13 mouse cellular contexts compared by ENCODE assay signal in genomic region chr3:28591345-28591744, GRCm38 (mm10).
DNase-seq lines count a peak whose midpoint lies in the region; ATAC-seq and TF ChIP-seq lines count a peak whose summit lies in the region.
"Had no signal": no experiment of that assay in that cellular context is flagged by ENCODE, and none has a peak within 500 bp of the region (broad histone marks: within the 10 kb centered on the region; RNA-seq: fewer than 3 reads in every experiment).

No protein-coding gene starts in this region.

- no peak for ATAC-seq in liver, postnatal 0 days
- no peak for ATAC-seq in liver, embryonic 12.5 days
- ATAC-seq in intestine, postnatal 0 days, result peak; percentile 65
- no peak for ATAC-seq in forebrain, embryonic 16.5 days
- ATAC-seq in midbrain, embryonic 16.5 days, result no peak
- ATAC-seq: inflammation-experienced regulatory T-cells, adult 6 months had no signal

- no peak overlapping the region for H3K4me3 ChIP-seq in liver, postnatal 0 days (ENCODE audit: low read depth, low read length)
- no peak overlapping the region for H3K4me3 ChIP-seq in liver, embryonic 12.5 days
- no peak overlapping the region for H3K4me3 ChIP-seq in intestine, postnatal 0 days (ENCODE audit: low read depth, low read length)
- no peak overlapping the region for H3K4me3 ChIP-seq in forebrain, embryonic 16.5 days (replicated peaks; ENCODE audit: low read length)
- H3K4me3 ChIP-seq in midbrain, embryonic 16.5 days (ENCODE audit: low read depth, low read length), result no peak overlapping the region
- H3K4me3 ChIP-seq: embryonic facial prominence, embryonic 15.5 days; heart, embryonic 10.5 days; limb, embryonic 13.5 days had no signal

- peak; percentile 19 for DNase-seq in liver, postnatal 0 days
- DNase-seq in cerebellum, adult 8-10 months, result peak; percentile 66
- DNase-seq in mesoderm, embryonic 11.5 days (ENCODE audit: low read depth, low spot score), result peak; percentile 49
- DNase-seq in left cerebral cortex, postnatal 36 days (ENCODE audit: low spot score in 2 of 2), result no peak
- DNase-seq: lung, postnatal 4 days had no signal

- no peak overlapping the region for H3K4me2 ChIP-seq in liver, postnatal 0 days (ENCODE audit: low read depth, low read length)
- no peak overlapping the region for H3K4me2 ChIP-seq in liver, embryonic 12.5 days
- H3K4me2 ChIP-seq in intestine, postnatal 0 days (replicated peaks; ENCODE audit: low read depth), result no peak overlapping the region
- no peak overlapping the region for H3K4me2 ChIP-seq in forebrain, embryonic 16.5 days (ENCODE audit: low read length)
- no peak overlapping the region for H3K4me2 ChIP-seq in midbrain, embryonic 16.5 days (ENCODE audit: low read length)
- H3K4me2 ChIP-seq: embryonic facial prominence, embryonic 15.5 days; limb, embryonic 13.5 days had no signal

- H3K9me3 ChIP-seq in liver, postnatal 0 days (ENCODE audit: low read length), result no peaks in the 10 kb centered on the region
- no peaks in the 10 kb centered on the region for H3K9me3 ChIP-seq in liver, embryonic 12.5 days (replicated peaks)
- H3K9me3 ChIP-seq in intestine, postnatal 0 days (ENCODE audit: control insufficient read depth), result 0 out of 2 replicates have a peak, but pooled peaks cover 3% of the 10 kb centered on the region
- no peaks in the 10 kb centered on the region; the same call in 1 of the 2 replicates for H3K9me3 ChIP-seq in forebrain, embryonic 16.5 days (ENCODE audit: control insufficient read depth, low read length)
- H3K9me3 ChIP-seq in midbrain, embryonic 16.5 days (replicated peaks; ENCODE audit: control insufficient read depth, low read length, poor library complexity, severe bottlenecking), result no peaks in the 10 kb centered on the region
- H3K9me3 ChIP-seq: embryonic facial prominence, embryonic 15.5 days; heart, embryonic 10.5 days; limb, embryonic 13.5 days had no signal

- no peaks in the 10 kb centered on the region for H3K4me1 ChIP-seq in liver, postnatal 0 days (ENCODE audit: insufficient read depth)
- no peaks in the 10 kb centered on the region for H3K4me1 ChIP-seq in liver, embryonic 12.5 days
- peaks cover 3% of the 10 kb centered on the region; the same call in 1 of the 2 replicates for H3K4me1 ChIP-seq in intestine, postnatal 0 days (replicated peaks; ENCODE audit: control insufficient read depth, insufficient read depth, low read length)
- H3K4me1 ChIP-seq in forebrain, embryonic 16.5 days (replicated peaks; ENCODE audit: control insufficient read depth, insufficient read depth, low read length), result no peaks in the 10 kb centered on the region
- no peaks in the 10 kb centered on the region for H3K4me1 ChIP-seq in midbrain, embryonic 16.5 days (ENCODE audit: control insufficient read depth, insufficient read depth, low read length)
- H3K4me1 ChIP-seq: heart, embryonic 10.5 days had no signal

- TF ChIP-seq EP300 in liver, postnatal 0 days (IDR thresholded peaks at IDR 0.05; ENCODE audit: low read depth), result no peak

- WGBS in liver, postnatal 0 days (ENCODE audit: insufficient replicate concordance), result 54% methylated on average over 7 of the region's 7 CpGs
- 62% methylated on average over 7 of the region's 7 CpGs for WGBS in liver, embryonic 12.5 days (ENCODE audit: insufficient replicate concordance)
- WGBS in intestine, postnatal 0 days, result 17% methylated on average over 7 of the region's 7 CpGs
- 73% methylated on average over 7 of the region's 7 CpGs for WGBS in forebrain, embryonic 16.5 days
- WGBS in midbrain, embryonic 16.5 days, result 71% methylated on average over 7 of the region's 7 CpGs

- TF ChIP-seq CTCF in liver, postnatal 0 days (IDR thresholded peaks at IDR 0.05; ENCODE audit: low read depth), result no peak
- no peak for TF ChIP-seq CTCF in intestine, postnatal 0 days (IDR thresholded peaks at IDR 0.05; ENCODE audit: low read depth)

- intact Hi-C loops in left cerebral cortex, postnatal 36 days (cut with DNase I), result no loop called here

- no peak overlapping the region for H3K27ac ChIP-seq in liver, postnatal 0 days (ENCODE audit: low read depth)
- H3K27ac ChIP-seq in liver, embryonic 12.5 days, result no peak overlapping the region
- H3K27ac ChIP-seq in intestine, postnatal 0 days (ENCODE audit: low read depth, low read length), result peak overlapping the region; percentile 10; the same call in 1 of the 2 replicates
- no peak overlapping the region for H3K27ac ChIP-seq in forebrain, embryonic 16.5 days (ENCODE audit: low read length)
- no peak overlapping the region for H3K27ac ChIP-seq in midbrain, embryonic 16.5 days (ENCODE audit: low read length)
- H3K27ac ChIP-seq: embryonic facial prominence, embryonic 15.5 days; heart, embryonic 10.5 days; limb, embryonic 13.5 days had no signal

- no peaks in the 10 kb centered on the region for H3K36me3 ChIP-seq in liver, postnatal 0 days (replicated peaks; ENCODE audit: insufficient read depth, low read length)
- H3K36me3 ChIP-seq in liver, embryonic 12.5 days, result no peaks in the 10 kb centered on the region
- H3K36me3 ChIP-seq in intestine, postnatal 0 days (ENCODE audit: control insufficient read depth, insufficient read depth), result peaks cover 12% of the 10 kb centered on the region
- H3K36me3 ChIP-seq in forebrain, embryonic 16.5 days (ENCODE audit: control insufficient read depth, insufficient read depth), result peaks cover 17% of the 10 kb centered on the region
- peaks cover 21% of the 10 kb centered on the region for H3K36me3 ChIP-seq in midbrain, embryonic 16.5 days (ENCODE audit: control insufficient read depth, insufficient read depth, low read length)
- H3K36me3 ChIP-seq: embryonic facial prominence, embryonic 15.5 days; limb, embryonic 13.5 days had no signal

- no peak overlapping the region for H3K9ac ChIP-seq in liver, postnatal 0 days (replicated peaks)
- no peak overlapping the region for H3K9ac ChIP-seq in liver, embryonic 12.5 days
- H3K9ac ChIP-seq in intestine, postnatal 0 days (ENCODE audit: low read depth, low read length), result no peak overlapping the region
- H3K9ac ChIP-seq in forebrain, embryonic 16.5 days (replicated peaks; ENCODE audit: low read depth, low read length), result no peak overlapping the region
- H3K9ac ChIP-seq in midbrain, embryonic 16.5 days (ENCODE audit: low read depth, low read length), result no peak overlapping the region
- H3K9ac ChIP-seq: embryonic facial prominence, embryonic 15.5 days; limb, embryonic 13.5 days had no signal

- H3K27me3 ChIP-seq in liver, postnatal 0 days (ENCODE audit: insufficient read depth, low read length), result no peaks in the 10 kb centered on the region
- H3K27me3 ChIP-seq in liver, embryonic 12.5 days (replicated peaks), result no peaks in the 10 kb centered on the region
- H3K27me3 ChIP-seq in intestine, postnatal 0 days (replicated peaks; ENCODE audit: control insufficient read depth, insufficient read depth, low read length), result no peaks in the 10 kb centered on the region
- no peaks in the 10 kb centered on the region for H3K27me3 ChIP-seq in forebrain, embryonic 16.5 days (replicated peaks; ENCODE audit: control insufficient read depth, insufficient read depth, low read length)
- no peaks in the 10 kb centered on the region for H3K27me3 ChIP-seq in midbrain, embryonic 16.5 days (ENCODE audit: control insufficient read depth, insufficient read depth, low read depth, low read length)
- H3K27me3 ChIP-seq: embryonic facial prominence, embryonic 15.5 days; limb, embryonic 13.5 days had no signal

Comparison
In these comparisons a context has a peak if more than half of its experiments do, and no peak if none do; other contexts are left out.
1. DNase-seq: peak in liver, postnatal 0 days (single experiment), cerebellum, adult 8-10 months (single experiment) and mesoderm, embryonic 11.5 days (single experiment); none in left cerebral cortex, postnatal 36 days (0 of 2).